Mouse (Mus musculus): Measurements from ENCODE around the gene Purb.
A peak's percentile ranks its signal among the peaks of the same experiment; 100 is the strongest.

Purb gene

DNA sequence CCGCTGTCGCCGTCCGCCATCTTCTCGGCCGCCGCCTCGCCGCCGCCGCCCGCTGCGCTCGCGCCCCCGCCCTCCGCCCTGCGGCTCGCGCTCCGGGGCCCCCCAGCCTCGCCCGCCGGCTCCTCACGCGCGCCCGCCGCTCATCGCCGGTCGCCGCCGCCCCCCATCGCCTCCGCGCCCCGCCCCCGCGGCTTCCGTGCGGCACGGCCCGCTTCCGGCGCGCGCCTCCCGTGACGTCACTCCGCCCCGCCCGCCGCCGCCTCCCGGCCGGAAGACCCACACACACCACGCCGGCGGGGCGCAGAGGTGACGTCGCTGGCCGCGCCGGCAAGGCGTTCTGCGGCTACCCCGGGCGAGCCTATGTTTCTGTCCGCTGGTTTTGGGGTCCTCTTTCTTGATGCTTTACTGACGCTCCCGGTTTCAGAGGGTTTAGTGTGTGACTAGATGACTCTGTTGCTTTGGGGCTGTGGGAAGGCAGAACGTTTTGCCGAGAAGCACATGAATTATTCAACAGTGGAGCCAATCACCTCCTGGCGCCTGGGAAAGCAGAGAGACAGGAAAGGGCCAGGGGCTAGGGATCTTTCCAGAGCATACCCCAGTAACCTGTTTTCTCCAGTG lies at the start of gene Purb:
TSS of gene Purb (minus strand) at position 51 of the 618 bp plus-strand sequence.
- DNase-seq (ENCODE audit: low read depth, low spot score): peak; percentile 77

DNA sequence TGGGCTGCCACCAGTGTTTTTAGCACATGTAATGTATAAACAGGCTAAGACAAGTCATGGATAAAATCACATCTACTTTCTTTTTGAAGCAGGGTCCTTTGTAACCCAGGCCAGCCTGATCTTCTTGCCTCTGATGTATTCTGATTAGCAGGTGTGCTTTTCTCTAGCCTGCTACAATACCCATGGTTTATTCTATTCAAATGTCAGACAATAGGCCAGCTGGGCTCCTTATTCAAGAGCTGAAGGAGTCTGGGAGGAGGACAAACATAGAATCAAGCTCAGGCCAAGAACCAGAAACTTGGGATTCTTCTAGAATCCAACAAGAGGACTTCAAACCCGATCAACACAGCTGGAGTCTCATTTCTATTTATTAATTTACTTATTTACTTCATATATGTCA lies 49.5 kb upstream of the Purb start:
- DNase-seq (ENCODE audit: low read depth, low spot score): no peak

DNA sequence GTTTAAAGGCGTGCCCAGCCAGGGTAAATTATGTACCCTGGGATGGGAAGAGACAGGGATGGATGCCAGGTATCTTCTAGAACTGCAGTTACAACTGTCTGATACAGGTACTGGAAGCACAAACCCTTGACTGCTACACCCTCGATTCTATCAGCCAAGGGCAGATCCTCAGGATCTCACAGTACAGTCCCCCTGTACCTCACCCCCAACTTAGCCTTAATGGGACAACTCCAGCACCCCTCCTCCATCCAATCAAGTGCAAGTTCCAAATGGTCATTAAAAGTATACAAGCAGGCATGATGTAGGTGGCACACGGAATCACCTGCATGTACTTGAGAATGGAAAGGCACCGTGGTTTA lies 49.1 kb upstream of the Purb start:
- no peak for DNase-seq (ENCODE audit: low read depth, low spot score)

DNA sequence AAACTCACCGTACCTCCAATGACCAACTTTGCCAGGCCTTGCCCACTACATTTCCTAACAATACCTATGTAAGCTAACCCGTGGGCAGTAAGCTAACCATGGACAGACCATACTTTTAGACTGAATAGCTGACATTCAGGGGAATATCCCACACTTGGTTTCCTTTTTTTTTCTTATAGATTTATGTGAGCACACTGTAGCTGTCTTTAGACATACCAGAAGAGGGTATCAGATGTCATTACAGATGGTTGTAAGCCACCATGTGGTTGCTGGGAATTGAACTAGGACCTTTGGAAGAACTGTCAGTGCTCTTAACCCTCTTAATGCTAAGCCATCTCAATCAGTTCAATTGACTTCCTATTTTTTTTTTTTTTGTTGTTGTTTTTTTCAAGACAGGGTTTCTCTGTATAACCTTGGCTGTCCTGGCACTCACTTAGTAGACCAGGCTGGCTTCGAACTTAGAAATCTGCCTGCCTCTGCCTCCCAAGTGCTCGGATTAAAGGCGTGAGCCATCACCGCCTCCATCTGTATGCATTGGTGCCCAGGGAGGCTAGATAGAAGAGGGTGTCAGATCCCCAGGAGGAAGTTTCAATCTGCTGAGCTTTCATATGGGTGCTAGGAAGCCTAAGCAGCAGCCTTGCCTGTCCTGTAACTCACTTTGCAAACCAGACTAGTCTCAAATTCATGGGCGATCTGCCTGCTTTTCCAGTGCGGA lies 48.6 kb upstream of the Purb start:
- DNase-seq (ENCODE audit: low read depth, low spot score): no peak

DNA sequence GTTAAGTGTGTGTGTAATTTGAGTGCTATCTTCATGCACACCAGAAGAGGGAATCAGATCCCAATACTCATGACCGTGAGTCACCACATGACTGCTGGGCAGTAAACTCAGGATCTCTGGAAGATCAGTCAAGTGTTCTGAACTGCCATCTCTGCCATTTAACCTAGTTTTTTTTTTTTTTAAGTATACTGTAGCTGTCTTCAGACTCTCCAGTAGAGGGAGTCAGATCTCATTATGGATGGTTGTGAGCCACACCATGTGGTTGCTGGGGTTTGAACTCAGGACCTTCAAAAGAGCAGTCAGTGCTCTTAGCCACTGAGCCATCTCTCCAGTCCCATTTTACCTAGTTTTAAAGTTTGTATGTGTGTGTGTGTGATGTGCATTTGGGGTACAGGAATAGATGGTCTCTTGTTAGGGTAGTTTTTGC lies 48.0 kb upstream of the Purb start:
- DNase-seq (ENCODE audit: low read depth, low spot score): no peak

DNA sequence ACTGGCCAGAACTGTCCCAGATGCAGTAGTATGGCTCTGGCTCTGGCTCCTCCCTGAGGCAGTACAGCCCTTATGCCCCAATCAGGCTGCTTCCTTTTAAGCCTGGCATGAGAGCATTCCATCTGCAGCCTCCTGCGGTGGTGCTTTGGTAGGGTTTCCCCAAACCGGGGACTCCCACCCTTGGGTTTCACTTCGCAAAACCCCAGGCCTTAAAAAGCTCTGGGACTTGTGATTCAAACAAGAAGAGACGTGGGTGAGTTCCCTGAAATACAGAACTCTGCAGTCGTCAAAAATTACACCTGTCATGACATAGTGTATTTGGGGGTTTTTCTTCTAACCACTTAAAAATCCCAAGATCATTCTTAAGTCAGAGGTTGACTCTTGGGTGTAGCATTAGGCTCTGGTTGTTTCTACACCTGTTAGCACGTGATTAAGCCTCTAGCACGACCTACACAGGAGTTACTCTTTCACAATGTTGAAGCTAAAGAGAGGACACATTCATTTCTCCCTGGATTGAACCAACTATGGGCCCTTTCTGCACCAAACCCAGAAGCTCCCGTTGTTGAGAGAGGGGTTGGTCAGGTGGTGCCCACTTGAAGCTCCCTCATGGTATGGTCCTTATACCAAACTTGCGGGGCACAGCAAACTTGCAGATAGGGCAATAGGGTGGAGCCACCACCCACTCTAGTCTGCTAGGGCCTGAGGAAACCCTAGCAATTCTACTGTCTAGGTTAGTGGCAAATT lies 47.2 kb upstream of the Purb start:
- no peak for DNase-seq (ENCODE audit: low read depth, low spot score)

DNA sequence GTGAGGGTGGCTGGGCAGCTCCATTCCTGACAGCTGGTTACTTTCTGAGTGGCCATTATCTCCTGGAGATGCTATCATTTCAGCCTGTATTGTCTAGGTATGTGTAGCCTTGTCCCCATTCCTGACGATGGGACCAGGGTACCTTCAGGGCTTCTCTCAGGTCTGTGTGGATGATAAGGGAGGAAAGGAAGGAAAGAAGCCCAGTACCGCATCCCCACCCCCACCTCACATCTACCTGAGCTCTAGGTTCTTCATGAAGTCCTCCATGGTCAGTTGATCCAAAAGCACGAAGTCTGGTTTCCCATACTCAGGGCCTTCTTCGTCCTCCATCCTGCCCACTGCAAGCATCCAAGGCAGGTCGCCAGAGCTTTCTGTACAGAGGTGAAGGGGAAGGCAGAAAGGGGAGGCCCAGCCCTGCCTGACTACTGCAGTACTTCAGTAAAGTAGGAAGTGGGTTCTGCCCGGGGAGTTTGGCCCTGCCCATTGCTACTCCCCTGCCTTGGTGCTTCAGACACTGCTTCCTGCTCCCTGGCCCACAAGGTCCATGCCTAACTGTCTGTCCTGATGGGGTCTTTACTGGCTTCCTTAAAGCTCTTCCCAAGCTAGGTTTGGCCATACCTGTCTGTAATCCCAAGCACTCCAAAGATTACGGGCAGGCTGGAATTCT lies 44.9 kb upstream of the Purb start, which contains the start of gene Myo1g:
TSS of gene Myo1g (minus strand) at position 459 of the 667 bp plus-strand sequence.
- DNase-seq (ENCODE audit: low read depth, low spot score): no peak

DNA sequence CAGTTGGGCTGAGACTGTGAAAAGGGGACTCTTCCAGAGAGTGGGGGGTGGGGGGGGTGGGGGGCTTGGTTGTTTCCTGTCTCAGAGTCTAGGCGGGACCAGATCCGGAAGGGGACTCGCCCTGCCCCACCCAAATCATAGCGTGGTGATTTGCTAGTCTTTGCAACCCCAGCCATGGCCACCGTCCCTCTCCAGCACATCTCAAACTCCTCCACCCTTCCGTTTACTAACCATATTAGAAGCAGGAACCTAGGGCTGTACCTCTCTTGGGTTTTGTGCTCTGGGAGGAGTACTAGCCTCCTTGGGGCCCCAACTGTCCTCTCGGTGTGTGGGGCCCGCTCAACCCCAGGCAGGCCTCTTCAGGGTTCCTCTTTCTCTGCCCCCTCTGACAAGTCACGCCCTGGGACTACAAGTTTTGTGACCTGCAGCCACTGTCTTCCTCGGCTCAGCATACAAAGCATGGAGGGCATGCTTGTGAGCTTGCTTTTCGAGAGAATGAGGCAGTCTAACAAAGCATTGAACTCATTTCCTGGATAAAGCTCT lies 43.8 kb upstream of the Purb start:
- no peak for DNase-seq (ENCODE audit: low read depth, low spot score)

DNA sequence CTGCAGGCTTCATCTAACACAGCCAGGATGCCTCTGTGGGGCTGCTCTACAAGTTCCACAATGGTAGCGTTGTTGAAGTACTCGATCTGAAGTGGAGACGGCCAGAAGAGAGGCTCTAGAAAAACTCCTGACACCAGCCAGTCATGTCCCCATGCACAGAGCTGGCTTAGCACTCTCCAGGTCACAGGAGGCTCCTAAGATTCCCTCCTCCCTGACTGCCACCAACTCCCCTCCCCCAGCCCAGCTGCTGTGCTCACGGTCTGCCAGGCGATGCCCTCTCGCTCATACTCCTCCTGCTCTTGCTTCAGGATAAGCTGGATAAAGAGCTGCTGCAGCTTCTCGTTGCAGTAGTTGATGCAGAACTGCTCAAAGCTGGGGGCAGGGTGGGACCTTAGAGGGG lies 39.1 kb upstream of the Purb start:
- DNase-seq (ENCODE audit: low read depth, low spot score): no peak

DNA sequence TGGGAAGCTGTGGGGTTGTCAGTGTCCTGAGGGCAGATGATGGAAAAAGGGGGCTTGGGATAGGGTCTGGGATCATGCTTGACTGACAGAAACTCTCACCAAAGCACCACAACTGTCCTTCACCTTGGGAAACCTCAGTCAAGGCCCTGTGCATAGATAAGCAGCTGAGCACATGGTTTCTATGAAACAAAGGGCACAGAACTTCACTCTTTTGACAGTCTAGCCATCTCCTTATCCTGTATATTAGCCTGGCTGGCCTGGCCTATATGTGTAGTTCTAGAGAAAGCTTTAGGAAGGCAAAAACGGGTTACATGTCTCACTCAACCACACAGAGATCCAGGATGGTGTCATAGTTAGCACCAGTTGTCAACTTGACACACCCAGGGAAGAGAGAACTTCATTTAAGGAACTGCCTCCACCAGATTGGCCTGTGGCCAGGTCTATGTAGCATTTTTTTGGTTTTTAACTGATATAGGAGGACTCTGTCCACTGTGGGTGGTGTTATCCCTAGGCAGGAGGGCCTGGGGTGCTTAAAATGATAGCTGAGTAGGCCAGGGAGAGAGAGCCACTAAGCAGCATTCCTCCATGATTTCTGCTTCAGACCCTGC lies 32.7 kb upstream of the Purb start:
- DNase-seq (ENCODE audit: low read depth, low spot score): no peak

DNA sequence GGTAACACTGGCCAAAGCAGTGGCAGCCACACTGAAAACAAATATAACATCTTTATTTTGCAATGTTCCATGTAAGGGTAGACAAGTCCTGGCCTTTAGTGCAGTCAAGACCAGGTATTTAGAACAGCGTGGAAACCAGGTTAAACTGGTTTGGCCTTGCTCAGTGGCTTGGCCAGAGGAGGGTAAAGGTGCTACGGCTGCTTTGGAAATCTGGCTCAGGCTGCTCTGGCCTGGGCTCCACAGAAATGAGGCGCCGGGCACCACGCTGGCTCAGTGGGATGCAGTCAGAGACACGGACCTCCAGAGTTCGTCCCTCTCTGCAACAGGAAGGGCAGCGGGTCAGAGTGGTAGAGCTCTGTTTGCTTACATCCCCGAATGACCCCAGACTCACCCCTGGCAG lies 30.8 kb upstream of the Purb start:
- no peak for DNase-seq (ENCODE audit: low read depth, low spot score)

DNA sequence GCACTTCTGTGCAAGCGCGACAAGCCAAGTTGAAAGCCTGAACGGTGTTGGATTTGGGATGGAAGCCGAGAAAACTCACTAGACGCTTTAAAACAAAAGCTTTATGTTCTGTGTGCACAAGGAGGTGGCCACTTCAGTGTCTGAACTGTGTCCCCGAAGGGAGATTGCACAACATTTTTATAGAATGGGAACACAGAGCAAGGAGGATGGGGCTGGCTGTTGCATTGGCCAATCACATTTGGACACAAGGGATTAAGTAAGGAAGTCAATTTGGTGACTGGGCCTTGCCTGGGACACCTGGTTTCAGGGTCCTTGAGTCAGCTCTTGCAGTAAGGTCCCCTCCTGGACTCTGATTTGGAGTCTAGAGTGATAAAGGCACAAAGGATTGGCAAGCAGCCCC lies 29.0 kb upstream of the Purb start:
- DNase-seq (ENCODE audit: low read depth, low spot score): no peak

DNA sequence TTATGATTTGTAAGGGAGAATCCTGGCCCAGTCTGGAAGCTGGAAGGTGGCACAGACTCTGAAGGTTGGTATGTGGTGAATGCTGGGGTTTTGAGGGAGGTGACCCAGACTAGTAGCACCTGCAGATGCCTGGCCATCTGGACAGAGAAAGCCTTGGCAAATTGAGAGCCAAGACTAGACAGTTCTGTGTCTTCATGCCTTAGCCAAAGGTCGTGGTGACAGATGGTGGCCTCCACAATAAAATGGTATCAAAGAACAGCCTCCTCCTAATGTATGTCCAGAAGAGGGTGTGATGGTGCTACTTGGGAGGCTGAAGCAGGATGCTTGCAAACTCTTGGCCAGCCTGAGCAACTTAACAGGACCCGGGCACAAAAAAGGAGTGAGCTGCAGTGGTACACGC lies 28.5 kb upstream of the Purb start:
- no peak for DNase-seq (ENCODE audit: low read depth, low spot score)

DNA sequence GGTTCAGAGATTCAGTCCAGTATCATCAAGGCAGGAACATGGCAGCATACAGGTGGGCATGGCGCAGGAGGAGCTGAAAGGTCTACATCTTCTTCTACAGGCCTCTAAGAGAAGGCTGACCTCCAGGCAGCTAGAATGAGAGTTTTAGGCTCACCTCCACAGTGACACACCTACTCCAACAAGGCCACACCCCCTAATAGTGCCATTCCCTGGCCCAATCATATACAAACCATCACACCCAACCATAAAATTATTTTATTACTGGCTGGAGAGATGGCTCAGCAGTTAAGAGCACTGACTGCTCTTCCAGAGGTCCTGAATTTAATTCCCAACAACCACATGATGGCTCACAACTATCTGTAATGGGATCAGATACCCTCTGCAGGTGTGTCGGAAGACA lies 26.8 kb upstream of the Purb start:
- no peak for DNase-seq (ENCODE audit: low read depth, low spot score)

DNA sequence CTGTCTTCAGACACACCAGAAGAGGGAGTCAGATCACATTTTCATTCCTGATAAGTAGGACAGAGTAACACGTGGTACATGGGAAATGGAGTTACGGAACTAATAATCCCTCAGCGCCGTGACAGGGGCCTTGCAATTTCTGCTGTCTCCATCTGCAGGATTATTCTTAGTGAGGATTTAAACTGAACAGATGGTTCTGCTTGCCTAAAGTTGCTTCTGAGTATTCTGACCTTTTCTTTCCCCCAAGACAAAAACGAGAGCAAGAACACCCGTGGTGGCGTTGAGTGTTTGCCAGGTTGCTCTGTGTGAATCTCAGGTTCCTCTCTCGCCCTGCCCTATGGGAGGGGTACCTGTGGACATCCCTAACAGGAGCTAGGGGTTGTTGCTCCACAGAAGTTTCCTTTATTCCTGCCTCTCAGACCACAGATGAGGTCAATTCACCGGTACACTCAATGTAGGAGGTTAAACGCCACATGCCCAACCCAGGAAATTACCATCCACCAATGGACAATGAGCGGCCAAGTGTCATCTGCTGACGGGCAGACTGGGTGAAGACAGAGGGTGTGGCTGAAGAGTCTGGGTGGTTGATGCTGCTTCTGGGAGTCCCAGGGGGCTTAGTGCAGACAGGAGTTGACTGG lies 21.7 kb upstream of the Purb start:
- DNase-seq (ENCODE audit: low read depth, low spot score): no peak

DNA sequence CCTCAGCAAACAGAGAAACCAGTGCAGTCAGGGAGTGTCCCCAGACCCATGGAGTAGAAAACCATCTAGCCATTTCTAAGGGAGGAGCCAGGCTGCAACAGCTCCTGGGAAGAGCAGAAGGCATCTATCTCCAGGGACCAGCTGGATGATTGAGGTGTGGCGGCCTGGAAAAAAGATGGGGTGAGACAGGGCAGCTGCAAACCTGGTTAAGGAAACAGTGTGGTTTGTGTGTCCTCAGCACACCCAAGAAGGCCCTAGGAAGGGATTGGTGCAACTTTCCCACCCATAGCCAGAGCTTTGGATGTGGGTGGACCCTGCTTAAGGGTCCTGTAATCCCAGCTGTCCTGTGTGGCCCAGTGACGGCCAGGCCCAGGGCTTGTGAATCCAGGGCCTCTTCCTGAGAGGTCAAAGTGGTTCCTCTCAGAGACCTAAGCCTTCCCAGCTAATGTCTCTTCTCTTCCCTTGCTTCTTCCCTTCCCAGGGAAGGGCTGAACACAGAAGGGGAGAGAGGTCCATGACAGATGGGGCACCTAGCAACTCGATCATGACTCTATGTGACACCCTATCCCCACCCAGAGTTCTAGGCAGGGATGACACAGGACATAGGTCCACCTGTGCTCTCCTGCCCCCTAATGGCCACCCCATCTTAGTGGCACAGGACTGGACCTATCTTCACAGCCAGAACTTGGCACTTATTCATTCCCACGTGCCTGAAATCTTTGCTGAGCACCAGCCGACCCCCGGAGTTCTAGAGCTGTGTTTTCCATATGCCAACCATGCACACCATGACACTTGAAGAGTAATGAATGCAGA lies 14.2 kb upstream of the Purb start:
- DNase-seq (ENCODE audit: low read depth, low spot score): no peak

DNA sequence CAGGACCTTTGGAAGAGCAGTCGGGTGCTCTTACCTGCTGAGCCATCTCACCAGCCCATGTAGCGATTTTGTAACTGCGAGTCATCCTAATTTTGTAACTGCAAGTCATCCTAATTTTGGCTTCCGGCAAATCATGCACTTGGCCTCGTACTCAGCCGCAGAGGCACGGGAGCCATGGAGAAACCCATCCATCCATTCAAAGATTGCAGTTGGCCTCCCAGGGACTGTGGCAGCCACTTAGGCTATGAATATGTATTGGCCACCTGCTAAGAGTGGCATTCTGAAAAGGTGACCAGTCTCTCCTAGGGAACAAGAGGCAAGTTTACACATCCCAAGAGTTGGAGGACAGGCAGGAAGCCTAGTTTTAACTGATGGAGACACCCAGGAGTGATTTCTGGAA lies 13.5 kb upstream of the Purb start:
- no peak for DNase-seq (ENCODE audit: low read depth, low spot score)

DNA sequence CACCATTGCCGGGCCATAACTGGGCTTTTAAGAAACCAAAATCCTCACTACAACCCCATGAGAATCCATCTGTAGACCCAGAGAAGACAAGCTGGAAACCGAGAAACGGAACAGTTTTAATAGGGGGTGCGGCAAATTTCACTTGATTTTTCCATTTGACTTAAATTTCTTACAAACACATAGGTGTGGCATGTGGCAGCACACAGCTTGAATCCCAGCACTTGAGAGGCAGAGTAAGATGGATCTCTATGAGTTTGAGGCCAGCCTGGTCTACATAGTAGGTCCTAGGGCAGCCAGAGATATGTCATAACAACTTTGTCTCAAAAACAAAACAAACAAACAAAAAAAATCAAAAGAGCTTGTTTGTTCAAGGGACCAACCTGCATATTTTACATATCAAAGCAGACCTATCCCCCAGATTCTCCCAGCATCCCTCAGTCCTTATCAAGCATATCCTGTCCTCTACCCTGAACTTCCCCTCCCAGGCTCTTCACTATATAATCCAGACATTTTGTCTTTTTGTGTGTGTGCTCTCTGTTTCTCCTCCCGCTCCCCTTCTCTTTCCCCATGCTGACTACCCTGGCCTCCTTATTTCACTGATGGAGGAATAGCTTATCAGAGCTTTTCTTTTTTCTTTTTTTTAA lies 12.4 kb upstream of the Purb start:
- no peak for DNase-seq (ENCODE audit: low read depth, low spot score)

DNA sequence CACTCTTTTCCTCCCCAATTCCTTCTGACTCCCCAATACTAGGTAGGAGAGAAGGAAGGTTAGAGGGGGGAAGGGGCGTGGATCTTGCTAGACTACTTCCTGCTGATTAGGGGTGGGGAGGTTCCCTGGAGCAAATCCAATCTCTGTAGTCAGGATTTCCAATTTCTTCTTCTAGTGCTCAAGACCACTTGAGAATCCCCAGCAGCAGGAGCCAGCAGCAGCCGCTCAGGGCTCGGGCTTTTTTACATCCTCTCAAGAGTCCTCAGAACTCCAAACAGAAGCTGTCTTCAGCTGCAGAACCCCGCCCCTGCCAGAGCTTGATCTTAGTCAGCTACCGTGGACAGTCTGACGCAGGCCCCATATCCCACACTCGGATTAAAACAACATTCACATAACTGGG lies 11.8 kb upstream of the Purb start:
- DNase-seq (ENCODE audit: low read depth, low spot score): no peak

DNA sequence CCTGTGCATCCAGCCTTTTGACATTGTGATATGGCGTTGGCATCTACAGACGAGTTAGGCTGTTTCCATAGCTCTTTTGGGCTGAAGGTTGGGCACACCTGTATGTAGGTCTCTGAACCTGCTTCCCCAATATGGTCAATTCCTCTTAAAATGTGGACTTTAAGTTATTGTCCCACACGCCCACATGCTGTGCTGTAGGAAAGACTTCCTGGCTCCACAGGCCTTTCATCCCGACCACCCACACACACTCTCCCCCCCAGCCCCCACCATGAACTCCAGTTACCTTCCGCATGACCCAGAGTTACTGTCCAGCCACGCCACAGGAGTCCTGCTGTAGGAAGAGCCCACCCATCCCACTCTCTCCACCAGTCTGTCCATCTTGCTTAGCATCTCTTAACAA lies 11.2 kb upstream of the Purb start:
- no peak for DNase-seq (ENCODE audit: low read depth, low spot score)
